Mouse (Mus musculus) kidney, adult 11 months (tissue): ENCODE results near the gene Cd38.

Experiments
- DNase-seq: peaks from one replicate; pipeline ENCODE4 v3.0.0; 2022

Cd38 gene

GRCm38 (mm10) chr5:43948748-43949275 lies 80.5 kb downstream of the Cd38 start:
- peak; percentile 19 for DNase-seq

- no peak for DNase-seq
These were observed 84.9 kb downstream of the Cd38 start for GRCm38 (mm10) chr5:43953241-43953640.

- no peak for DNase-seq
These were observed 91.6 kb downstream of the Cd38 start for GRCm38 (mm10) chr5:43959884-43960440.

GRCm38 (mm10) chr5:43961056-43961455 lies 92.7 kb downstream of the Cd38 start:
- no peak for DNase-seq
